Mouse (Mus musculus) left cerebral cortex, adult 8-10 months (tissue): ENCODE results near the gene Colec11. TPM values are rescaled to one million over a fixed set of nuclear protein-coding genes. Genes with fewer than 3 reads are reported as not detected.

Experiments used
- total RNA-seq, 4 experiments: library from RNA; stranded (reverse); gene quantifications; 2 replicates each; pipeline ENCODE4 v1.2.4; 2022

The Colec11 gene
- total RNA-seq, 4 experiments from 2014 or later = 0.35 to 0.39 (median 0.35) TPM; not detected in 1

Other genes starting within 250 kb of the Colec11 start
- gene Dcdc2c, start 71.0 kb downstream of the Colec11 start, total RNA-seq = under 1 TPM; 0.48 to 1.00 (median 0.62) TPM
- 1 to 10 TPM in 1 of 4 experiments, under 1 TPM in 3; 0.74 to 1.3 (median 0.91) TPM for gene Allc, start 40.9 kb downstream of the Colec11 start, total RNA-seq
- gene Rps7, start 12.6 kb upstream of the Colec11 start, total RNA-seq = 100 to 1,000 TPM; 266 to 307 (median 284) TPM
- gene Rnaseh1, start 26.2 kb upstream of the Colec11 start, total RNA-seq = 10 to 100 TPM; 12.0 to 12.9 (median 12.7) TPM
- gene Adi1, start 51.9 kb upstream of the Colec11 start, total RNA-seq = 10 to 100 TPM; 37.5 to 44.6 (median 41.2) TPM
- 10 to 100 TPM; 67.0 to 72.8 (median 70.2) TPM for gene Trappc12, start 127.1 kb upstream of the Colec11 start, total RNA-seq
- gene Eipr1, start 128.4 kb upstream of the Colec11 start, total RNA-seq = 10 to 100 TPM; 57.1 to 65.8 (median 61.0) TPM